Mouse (Mus musculus) hindbrain, embryonic 15.5 days (tissue): ENCODE measurements around the gene Ddr1. TPM values are rescaled to one million over a fixed set of nuclear protein-coding genes. Genes with fewer than 3 reads are reported as not detected.
A peak's percentile ranks its signal among the peaks of the same experiment; 100 is the strongest.

Experiments used
- ATAC-seq: fragments of 200-750 bp; cut with Nextera tagmentation; 2 replicates; pipeline ENCODE4 v1.8.0; 2017; ENCODE audit warnings: low read depth, moderate number of reproducible peaks, moderate TSS enrichment; ENCODE audit not compliant: low FRiP score
- H3K27ac ChIP-seq: fragments of 300-500 bp; sonication (generic); replicated peaks from 2 replicates; pipeline ENCODE4 v1.5.1; 2015; ENCODE audit warnings: mild to moderate bottlenecking, inconsistent platforms
- H3K27me3 ChIP-seq: fragments of 300-500 bp; sonication (generic); 2 replicates; pipeline ENCODE4 v1.6.1; 2015; ENCODE audit warnings: control low read depth, inconsistent platforms
- H3K36me3 ChIP-seq: fragments of 300-500 bp; sonication (generic); 2 replicates; pipeline ENCODE4 v1.6.1; 2015; ENCODE audit warnings: control low read depth, inconsistent platforms
- H3K4me1 ChIP-seq: fragments of 300-500 bp; sonication (generic); replicated peaks from 2 replicates; pipeline ENCODE4 v1.6.1; 2015; ENCODE audit warnings: control low read depth, inconsistent platforms
- H3K4me2 ChIP-seq: fragments of 300-500 bp; sonication (generic); 2 replicates; pipeline ENCODE4 v1.6.1; 2015; ENCODE audit warnings: moderate library complexity, mild to moderate bottlenecking, inconsistent platforms
- H3K4me3 ChIP-seq: fragments of 300-500 bp; sonication (generic); 2 replicates; pipeline ENCODE4 v1.5.1; 2015; ENCODE audit warnings: mild to moderate bottlenecking, inconsistent platforms
- H3K9ac ChIP-seq: fragments of 300-500 bp; sonication (generic); 2 replicates; pipeline ENCODE4 v1.6.1; 2015; ENCODE audit warnings: inconsistent platforms
- H3K9me3 ChIP-seq: fragments of 300-500 bp; sonication (generic); 2 replicates; pipeline ENCODE4 v1.6.1; 2016; ENCODE audit warnings: control low read depth, inconsistent platforms
- WGBS: fragments of 180-500 bp; shearing (Covaris S2); methylation state at CpG from one replicate; pipeline ENCODE4 v1.1.7; 2015; 5-methylcytosine and 5-hydroxymethylcytosine counted together
- polyA plus RNA-seq: library from polyadenylated mRNA; unstranded; fragments of >200 nt; fragmentation: Nextera tagmentation; extraction: Ambion mirVana; gene quantifications from 2 replicates; pipeline ENCODE4 v1.2.1, GENCODE M21; 2015

The Ddr1 gene
- polyA plus RNA-seq, 1 experiment from 2014 or later = 106 TPM

DNA sequence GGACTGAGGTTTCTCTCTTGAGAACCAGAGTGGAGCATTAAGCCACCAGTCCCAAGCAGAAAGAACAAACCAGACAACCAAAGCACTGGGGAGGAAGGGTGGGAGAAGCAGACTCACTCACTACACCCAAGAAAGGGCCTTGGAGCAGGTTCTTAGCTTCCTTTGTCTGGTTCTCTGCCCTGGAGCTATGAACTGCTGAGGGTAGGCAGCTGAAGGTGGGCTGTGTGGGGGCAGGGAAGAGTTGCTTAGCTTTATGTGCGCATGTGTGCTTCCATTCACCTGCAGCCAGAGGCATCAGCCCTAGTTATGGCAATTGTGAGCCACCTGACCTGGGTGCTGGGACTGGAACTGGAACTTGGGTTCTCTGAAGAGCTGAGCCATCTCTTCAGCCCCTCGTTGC, 51.3 kb downstream of the Ddr1 start:
- Histone ChIP-seq H3K4me3 (no peak overlapping the region), H3K9me3 (no peaks in the 10 kb centered on the region), H3K27ac (no peak overlapping the region), H3K9ac (no peak overlapping the region), H3K36me3 (peaks cover 16% of the 10 kb centered on the region; the same call in 1 of the 2 replicates), H3K27me3 (no peaks in the 10 kb centered on the region), H3K4me1 (no peaks in the 10 kb centered on the region), H3K4me2 (no peak overlapping the region)
- ATAC-seq = no peak
- WGBS = 90% methylated on average over 2 of the region's 2 CpGs

DNA sequence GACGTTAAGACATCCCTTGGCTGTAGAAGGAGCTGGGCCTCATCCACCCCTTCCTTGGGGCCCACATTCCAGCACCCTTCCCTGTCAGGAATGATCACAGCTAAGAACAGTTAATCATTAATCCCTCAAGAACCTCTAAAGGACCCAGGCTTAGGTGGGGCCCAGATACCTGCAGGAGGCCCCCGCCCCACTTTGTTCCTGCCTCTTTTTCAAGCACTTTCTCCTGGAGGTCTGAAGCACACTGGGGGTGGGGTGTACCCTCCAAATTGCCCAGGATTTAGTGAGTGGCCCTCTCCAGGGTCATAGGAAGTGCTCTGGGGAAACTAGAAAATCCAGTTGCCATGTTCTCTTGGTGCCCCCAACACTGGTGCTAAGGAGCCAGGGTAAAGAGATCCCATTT, 55.0 kb downstream of the Ddr1 start:
- ATAC-seq = no peak
- Histone ChIP-seq H3K9ac (no peak overlapping the region), H3K9me3 (no peaks in the 10 kb centered on the region), H3K4me3 (no peak overlapping the region), H3K4me1 (no peaks in the 10 kb centered on the region), H3K27me3 (no peaks in the 10 kb centered on the region), H3K36me3 (no peaks in the 10 kb centered on the region), H3K27ac (no peak overlapping the region), H3K4me2 (no peak overlapping the region)
- WGBS = 74% methylated on average over 2 of the region's 2 CpGs

DNA sequence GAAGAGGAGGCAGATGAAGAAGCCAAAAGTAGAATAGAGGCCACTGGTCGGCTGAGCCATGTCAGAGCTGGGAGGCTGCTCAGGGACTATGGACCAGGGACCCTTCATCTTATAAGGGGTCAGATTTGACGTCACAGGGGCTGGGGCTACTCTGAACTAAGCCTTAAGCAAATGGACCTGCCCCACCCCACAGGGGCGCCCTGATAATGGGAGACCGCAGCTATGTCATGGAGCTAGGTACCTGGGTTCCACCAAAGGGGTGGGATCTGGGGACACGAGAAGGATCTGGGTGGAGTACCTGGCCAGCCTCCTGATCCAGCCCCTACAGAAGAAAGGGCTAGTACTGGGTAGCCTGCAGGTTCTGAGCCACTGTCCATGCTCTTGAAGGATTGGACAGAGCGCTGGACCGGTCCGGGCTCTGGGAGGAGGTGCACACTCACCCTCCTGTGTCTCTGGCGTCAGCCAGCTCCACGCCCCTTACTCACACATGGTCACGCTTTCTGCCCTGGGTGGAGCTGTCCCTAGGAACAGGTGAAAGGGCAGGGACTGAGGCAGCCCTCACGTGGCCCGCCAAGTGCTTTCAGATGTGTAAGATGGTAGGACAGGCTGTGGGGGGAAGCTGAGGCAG, 60.7 kb downstream of the Ddr1 start, which contains the start of gene Mucl3:
Gene Mucl3, minus strand, starts transcription at position 87 of the 628 bp plus-strand sequence.
- Histone ChIP-seq H3K4me2 (no peak within 1 kb of the TSS), H3K9ac (no peak within 1 kb of the TSS), H3K4me1 (no peaks in the 10 kb centered on the region), H3K36me3 (no peaks in the 10 kb centered on the region), H3K4me3 (no peak within 1 kb of the TSS), H3K27me3 (no peaks in the 10 kb centered on the region), H3K27ac (no peak within 1 kb of the TSS), H3K9me3 (no peaks in the 10 kb centered on the region)
- no peak for ATAC-seq
- WGBS = 72% methylated on average over 13 of the region's 13 CpGs

DNA sequence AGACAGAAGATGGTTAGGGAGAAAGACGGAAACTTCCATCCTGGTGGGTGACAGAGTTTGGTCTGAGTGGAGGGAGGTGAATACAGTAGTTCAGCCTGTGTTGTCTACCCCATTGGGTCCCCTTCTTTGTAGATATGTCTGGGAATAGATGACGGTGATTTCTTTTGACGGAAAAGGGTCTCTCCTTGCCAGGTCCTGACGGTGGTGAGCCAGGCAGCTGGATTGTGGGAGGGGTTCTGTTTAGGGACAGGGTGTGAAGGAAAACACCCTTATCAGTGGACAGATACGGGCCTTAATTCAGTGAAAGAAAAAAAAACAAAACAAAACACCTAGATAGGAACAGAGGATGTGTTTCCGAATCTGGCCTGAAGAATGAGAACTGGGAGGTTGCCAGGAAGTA, 65.1 kb downstream of the Ddr1 start:
- no peak overlapping the region for H3K4me2 ChIP-seq

DNA sequence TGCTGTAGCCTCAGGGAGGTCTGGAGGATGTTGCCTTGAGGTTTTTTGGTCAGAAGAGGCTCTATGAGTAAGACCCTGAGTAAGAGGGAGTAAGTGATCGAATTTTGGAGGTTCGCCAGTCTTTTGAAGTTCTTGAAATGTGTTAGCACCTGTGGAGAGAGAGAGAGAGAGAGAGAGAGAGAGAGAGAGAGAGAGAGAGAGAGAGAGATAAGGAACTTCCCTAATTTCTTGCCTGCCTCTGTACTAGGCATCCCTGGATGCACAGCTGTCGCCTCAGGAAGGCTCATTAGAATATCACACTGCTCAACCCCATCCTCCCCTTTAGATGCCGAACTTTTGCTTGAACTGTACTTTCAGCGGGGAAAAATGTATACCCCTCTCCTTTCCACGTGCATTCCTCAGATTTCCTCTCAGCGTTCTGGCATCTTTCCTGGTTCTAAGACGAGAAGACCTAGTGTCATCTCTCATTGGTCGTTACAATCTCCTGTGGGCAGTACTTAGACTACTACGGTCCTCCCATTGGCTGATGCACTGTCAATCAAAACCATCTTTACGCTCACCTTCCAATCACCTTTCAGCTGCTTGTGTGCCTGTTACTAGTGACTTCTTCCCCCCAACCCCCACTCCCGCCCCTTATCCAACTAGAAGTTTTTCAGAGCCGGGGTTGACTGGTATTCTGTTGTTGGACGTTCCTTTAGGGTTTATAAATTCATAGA, 65.8 kb downstream of the Ddr1 start:
- Histone ChIP-seq H3K27me3 (no peaks in the 10 kb centered on the region), H3K4me2 (peak overlapping the region; percentile 33), H3K27ac (no peak overlapping the region), H3K4me1 (peaks cover 7% of the 10 kb centered on the region), H3K9me3 (no peaks in the 10 kb centered on the region), H3K9ac (no peak overlapping the region), H3K36me3 (no peaks in the 10 kb centered on the region), H3K4me3 (no peak overlapping the region)
- peak; percentile 86 for ATAC-seq
- 26% methylated on average over 14 of the region's 14 CpGs for WGBS

More for the DNA sequence above, 65.1 kb downstream of the Ddr1 start:
- H3K27ac ChIP-seq = no peak overlapping the region
- H3K9ac ChIP-seq = no peak overlapping the region
- no peaks in the 10 kb centered on the region for H3K27me3 ChIP-seq
- no peak for ATAC-seq
- peaks cover 3% of the 10 kb centered on the region; the same call in 1 of the 2 replicates for H3K4me1 ChIP-seq
- no peaks in the 10 kb centered on the region for H3K36me3 ChIP-seq
- no peak overlapping the region for H3K4me3 ChIP-seq
- WGBS = 87% methylated on average over 6 of the region's 6 CpGs
- H3K9me3 ChIP-seq = no peaks in the 10 kb centered on the region

DNA sequence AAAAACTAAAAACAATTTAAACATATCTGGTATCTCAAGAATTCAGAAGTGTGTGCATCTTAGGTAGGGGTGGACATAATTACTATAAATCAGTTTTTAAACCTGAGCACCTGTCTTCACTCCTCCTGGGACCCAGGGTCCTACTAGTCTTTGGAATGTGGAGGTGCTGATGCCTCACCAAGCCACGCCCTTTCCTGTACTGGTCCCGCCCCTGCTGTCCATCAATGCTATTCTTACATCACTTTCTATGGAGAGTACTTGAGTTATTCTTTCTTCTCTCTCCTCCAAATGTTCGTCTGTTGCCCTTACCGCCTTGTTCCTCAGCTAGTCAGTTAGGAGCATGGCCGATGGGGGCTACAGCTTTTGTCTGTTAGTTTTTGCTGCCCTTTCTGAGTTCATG, 68.1 kb downstream of the Ddr1 start:
- WGBS = 35% methylated on average over 5 of the region's 5 CpGs
- no peaks in the 10 kb centered on the region for H3K36me3 ChIP-seq
- H3K27ac ChIP-seq = no peak overlapping the region
- H3K9me3 ChIP-seq = no peaks in the 10 kb centered on the region
- H3K4me1 ChIP-seq = peaks cover 7% of the 10 kb centered on the region
- peak overlapping the region; percentile 84; the same call in 1 of the 2 replicates for H3K4me2 ChIP-seq
- H3K27me3 ChIP-seq = no peaks in the 10 kb centered on the region
- H3K4me3 ChIP-seq = peak overlapping the region; percentile 44; the same call in 1 of the 2 replicates
- H3K9ac ChIP-seq = no peak overlapping the region
- 0 out of 2 replicates have a peak, but pooled peaks have one; percentile 52 for ATAC-seq

DNA sequence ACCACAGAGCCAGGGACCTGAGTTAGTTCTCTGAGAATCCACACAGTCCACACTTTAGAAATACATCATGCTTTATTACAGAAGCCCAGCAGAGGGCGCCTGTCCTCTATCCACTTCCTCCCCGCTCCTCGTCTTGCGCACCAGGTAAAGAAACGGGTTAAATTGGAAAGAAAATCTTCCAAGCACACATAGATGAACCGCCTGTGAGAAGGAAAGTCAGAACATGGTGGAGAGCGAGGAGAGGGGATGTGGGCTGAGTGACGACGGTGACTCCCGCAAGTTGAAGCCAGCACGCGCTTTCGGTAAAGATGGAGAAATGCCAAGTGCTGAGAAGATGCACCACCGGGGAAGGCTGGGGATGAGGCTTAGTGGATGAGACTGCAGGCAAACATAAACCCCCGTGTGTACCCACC, 68.7 kb downstream of the Ddr1 start:
- peaks cover 7% of the 10 kb centered on the region for H3K4me1 ChIP-seq
- WGBS = under 1% methylated on average over 15 of the region's 15 CpGs

DNA sequence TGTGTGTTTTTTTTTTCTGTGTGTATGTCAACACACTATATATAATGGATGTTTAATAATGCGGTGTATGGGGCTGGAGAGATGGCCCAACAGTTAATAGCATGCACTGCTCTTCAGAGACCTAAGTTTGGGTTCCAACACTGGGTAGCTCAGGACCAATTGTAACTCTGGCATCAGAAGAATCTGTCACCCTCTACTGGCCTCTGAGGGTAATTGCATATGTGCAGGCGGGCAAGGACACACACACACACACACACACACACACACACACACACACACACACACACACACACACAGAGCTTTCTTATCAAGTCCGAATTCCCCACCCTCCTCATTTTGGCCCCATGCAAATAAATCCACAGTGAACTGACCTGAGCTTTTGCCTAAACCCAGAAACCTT, 69.2 kb downstream of the Ddr1 start:
- Histone ChIP-seq H3K4me1 (peaks cover 7% of the 10 kb centered on the region), H3K27ac (no peak overlapping the region), H3K9me3 (no peaks in the 10 kb centered on the region), H3K36me3 (no peaks in the 10 kb centered on the region), H3K27me3 (no peaks in the 10 kb centered on the region), H3K4me3 (no peak overlapping the region), H3K9ac (no peak overlapping the region), H3K4me2 (no peak overlapping the region)
- no peak for ATAC-seq
- WGBS = 70% methylated on average over 3 of the region's 3 CpGs

More for the DNA sequence above, 68.7 kb downstream of the Ddr1 start:
- Histone ChIP-seq H3K4me2 (peak overlapping the region; percentile 84), H3K9ac (peak overlapping the region; percentile 49), H3K27me3 (no peaks in the 10 kb centered on the region), H3K9me3 (no peaks in the 10 kb centered on the region), H3K27ac (peak overlapping the region; percentile 73), H3K36me3 (no peaks in the 10 kb centered on the region), H3K4me3 (peak overlapping the region; percentile 44)
- peak; percentile 80 for ATAC-seq

DNA sequence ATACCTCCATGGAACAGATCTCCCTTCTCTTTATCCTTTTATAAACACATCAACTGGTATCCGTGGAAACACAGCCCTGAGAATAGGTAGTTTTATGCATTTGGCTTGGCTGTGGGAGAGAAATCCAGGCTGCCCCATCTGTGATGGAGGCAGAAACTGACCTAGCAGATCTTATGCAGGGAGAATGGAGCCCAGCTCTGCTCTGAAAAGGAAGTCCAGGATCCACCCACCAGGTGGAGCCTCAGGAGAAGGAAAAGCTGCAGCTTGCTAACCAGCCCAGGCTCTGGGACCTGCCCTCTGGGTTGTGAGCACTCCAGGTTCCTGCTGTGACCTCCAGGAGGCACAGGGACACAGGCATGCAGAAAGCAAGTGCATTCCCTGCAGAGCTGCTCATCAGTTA, 70.4 kb downstream of the Ddr1 start:
- 17% methylated on average over 1 of the region's 1 CpGs for WGBS
- no peaks in the 10 kb centered on the region for H3K36me3 ChIP-seq
- no peaks in the 10 kb centered on the region for H3K27me3 ChIP-seq
- no peak overlapping the region for H3K4me3 ChIP-seq
- peaks cover 7% of the 10 kb centered on the region for H3K4me1 ChIP-seq
- H3K9me3 ChIP-seq = no peaks in the 10 kb centered on the region
- no peak overlapping the region for H3K4me2 ChIP-seq
- H3K27ac ChIP-seq = peak overlapping the region; percentile 51; the same call in 1 of the 2 replicates
- no peak overlapping the region for H3K9ac ChIP-seq
- ATAC-seq = 0 out of 2 replicates have a peak, but pooled peaks have one; percentile 24

Other genes starting within 250 kb of the Ddr1 start
- gene H2-Q10, start 234.5 kb downstream of the Ddr1 start, polyA plus RNA-seq = 0.38 and 0.78 TPM in 2 replicates
- not detected in 2 replicates for gene Pou5f1, start 198.6 kb downstream of the Ddr1 start, polyA plus RNA-seq
- gene Tcf19, start 187.8 kb downstream of the Ddr1 start, polyA plus RNA-seq = 19.3 and 21.0 TPM in 2 replicates
- 6.5 and 7.9 TPM in 2 replicates for gene Cchcr1, start 187.5 kb downstream of the Ddr1 start, polyA plus RNA-seq
- gene Psors1c2, start 171.4 kb downstream of the Ddr1 start, polyA plus RNA-seq = 0.97 and 1.2 TPM in 2 replicates
- 0.14 and 0.22 TPM in 2 replicates for gene Cdsn, start 152.5 kb downstream of the Ddr1 start, polyA plus RNA-seq
- gene 2300002M23Rik, start 137.2 kb downstream of the Ddr1 start, polyA plus RNA-seq = not detected in 2 replicates
- 0.44 and 0.59 TPM in 2 replicates for gene Sfta2, start 103.1 kb downstream of the Ddr1 start, polyA plus RNA-seq
- not detected in 2 replicates for gene Gm9573, start 78.0 kb downstream of the Ddr1 start, polyA plus RNA-seq
- 0.17 TPM in 1 of 2 replicates, not detected in the other for gene Mucl3, start 60.9 kb downstream of the Ddr1 start, polyA plus RNA-seq
- gene Vars2, start 37.0 kb downstream of the Ddr1 start, polyA plus RNA-seq = 15.9 and 17.8 TPM in 2 replicates
- 23.7 and 24.8 TPM in 2 replicates for gene Gtf2h4, start 30.9 kb downstream of the Ddr1 start, polyA plus RNA-seq
- gene Ier3, start 117.1 kb upstream of the Ddr1 start, polyA plus RNA-seq = 12.7 and 16.3 TPM in 2 replicates
- 111 and 116 TPM in 2 replicates for gene Flot1, start 118.6 kb upstream of the Ddr1 start, polyA plus RNA-seq
- gene Tubb5, start 133.7 kb upstream of the Ddr1 start, polyA plus RNA-seq = 1,681 and 1,706 TPM in 2 replicates
- gene Mdc1, start 136.9 kb upstream of the Ddr1 start, polyA plus RNA-seq = 10.0 and 10.5 TPM in 2 replicates
- gene Nrm, start 156.7 kb upstream of the Ddr1 start, polyA plus RNA-seq = 22.1 and 22.6 TPM in 2 replicates
- gene Ppp1r18, start 161.0 kb upstream of the Ddr1 start, polyA plus RNA-seq = 21.1 and 24.7 TPM in 2 replicates
- 30.8 and 32.4 TPM in 2 replicates for gene Dhx16, start 175.2 kb upstream of the Ddr1 start, polyA plus RNA-seq
- 63.7 and 68.6 TPM in 2 replicates for gene 2310061I04Rik, start 192.8 kb upstream of the Ddr1 start, polyA plus RNA-seq
- gene Atat1, start 205.5 kb upstream of the Ddr1 start, polyA plus RNA-seq = 343 and 422 TPM in 2 replicates
- gene Mrps18b, start 211.8 kb upstream of the Ddr1 start, polyA plus RNA-seq = 57.0 and 59.1 TPM in 2 replicates
- 41.1 and 43.0 TPM in 2 replicates for gene Ppp1r10, start 211.8 kb upstream of the Ddr1 start, polyA plus RNA-seq